Mouse (Mus musculus) spleen, adult 10 weeks (tissue): ENCODE results near the gene Shtn1. TPM values are rescaled to one million over a fixed set of nuclear protein-coding genes. Genes with fewer than 3 reads are reported as not detected.

Source experiments
- polyA plus RNA-seq: library from polyadenylated mRNA; stranded (reverse); fragments of 350-450 nt; fragmentation: Illumina TruSeq; extraction: RNeasy Lipid Tissue Mini Kit (QIAGEN cat#74804); gene quantifications from one replicate; pipeline ENCODE4 v1.2.3, GENCODE M21; 2015; ENCODE audit warnings: low replicate concordance; ENCODE audit not compliant: insufficient read depth

Gene Shtn1
- polyA plus RNA-seq, result 29.3 TPM

DNA sequence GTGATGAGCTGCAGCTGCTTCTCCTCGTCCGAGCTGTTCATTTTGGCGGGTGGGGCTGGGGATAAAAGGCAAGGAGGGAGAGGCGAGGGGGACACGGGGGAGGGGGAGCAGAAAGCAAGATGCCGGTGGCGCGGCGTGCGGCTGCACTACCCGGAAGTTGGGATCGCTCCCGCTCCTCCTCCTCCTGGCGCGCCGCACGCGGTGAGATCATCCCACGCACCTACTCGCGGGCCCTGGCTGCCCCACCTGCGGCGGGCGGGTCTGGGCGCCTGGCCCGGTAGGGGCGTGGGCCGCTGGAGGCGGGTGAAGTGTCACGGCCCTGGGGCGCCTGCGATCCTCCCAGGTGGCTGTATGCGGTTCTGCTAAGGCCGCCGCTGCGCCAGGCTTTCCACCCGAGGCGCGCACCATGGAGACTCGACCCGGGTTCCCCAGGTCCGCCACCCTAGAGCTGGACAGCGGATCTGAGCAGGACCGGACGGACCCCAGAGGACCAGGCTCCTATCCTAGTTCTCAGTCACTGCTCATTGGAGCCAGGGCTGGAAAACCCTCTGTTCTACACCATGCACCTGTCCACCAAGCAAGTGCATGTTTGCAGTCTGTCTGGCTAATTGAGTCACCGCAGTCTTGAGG lies at the start of gene Shtn1:
TSS of gene Shtn1 (minus strand) at position 629 of the 630 bp plus-strand sequence.

DNA sequence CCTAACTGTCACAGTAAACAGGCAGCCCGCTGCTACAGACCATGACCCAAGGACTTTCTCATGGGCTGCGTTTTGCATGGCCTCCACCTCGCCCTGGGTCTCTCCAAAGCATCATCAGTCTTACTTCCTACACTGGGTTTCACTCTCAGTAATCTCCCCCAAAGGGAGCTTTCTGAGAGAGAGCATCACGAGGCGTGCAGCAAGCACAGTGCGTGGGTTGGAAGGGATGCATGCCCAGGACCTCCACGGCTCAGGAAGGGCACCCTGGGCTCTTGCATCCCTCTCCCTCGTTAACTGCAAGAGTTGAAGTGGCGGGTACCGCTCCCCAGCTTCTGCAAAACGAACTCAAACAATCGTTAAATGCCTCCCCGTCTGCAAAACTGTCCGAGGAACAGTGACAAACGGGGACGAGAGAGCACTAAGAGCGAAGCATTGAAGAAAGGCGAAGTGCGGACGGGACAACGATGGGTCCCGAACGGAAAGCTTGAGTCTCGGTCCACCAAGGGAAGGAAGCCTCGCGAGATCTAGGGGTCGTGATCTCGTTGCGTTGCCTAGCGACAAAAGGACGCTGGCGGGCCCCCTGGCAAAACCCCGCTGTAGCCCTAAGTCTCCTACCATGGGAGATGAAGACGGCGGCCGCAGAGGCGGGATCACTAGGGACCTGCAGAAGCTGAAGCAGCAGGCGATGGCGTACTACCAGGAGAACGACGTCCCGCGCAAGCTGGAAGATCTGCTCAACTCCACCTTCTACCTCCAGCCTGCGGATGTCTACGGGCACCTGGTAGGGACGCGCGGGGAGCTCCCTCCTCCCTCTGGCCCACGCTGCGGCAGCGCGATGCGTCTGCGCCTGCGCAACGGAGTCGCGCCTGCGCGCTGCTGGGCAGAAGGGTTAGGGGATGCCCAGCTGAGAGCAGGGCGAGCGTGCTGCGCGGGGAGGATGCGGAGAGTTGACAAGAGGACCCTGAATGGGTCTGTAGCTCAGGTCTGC lies 132.8 kb downstream of the Shtn1 start, which contains the start of the genes Eno4 and Hspa12a:
TSS of gene Eno4 (plus strand) at position 585 of the 988 bp plus-strand sequence.
TSS of gene Hspa12a (minus strand) at position 814 of the 988 bp plus-strand sequence.

Other genes with a start within 250 kb of the Shtn1 start
- 0.23 TPM for gene Eno4, start 132.7 kb downstream of the Shtn1 start, polyA plus RNA-seq
- 6.8 TPM for gene Hspa12a, start 132.4 kb downstream of the Shtn1 start, polyA plus RNA-seq
- gene Vax1, start 94.0 kb upstream of the Shtn1 start, polyA plus RNA-seq, result not detected
- gene Kcnk18, start 143.1 kb upstream of the Shtn1 start, polyA plus RNA-seq, result not detected
- gene Slc18a2, start 184.8 kb upstream of the Shtn1 start, polyA plus RNA-seq, result 0.75 TPM
- gene Rps12-ps3, start 246.2 kb upstream of the Shtn1 start, polyA plus RNA-seq, result 5.3 TPM